Mouse (Mus musculus) adrenal gland, postnatal 10 days (tissue): ENCODE measurements around the gene 4921504E06Rik. TPM values are rescaled to one million over a fixed set of nuclear protein-coding genes. Genes with fewer than 3 reads are reported as not detected.

Experiments used
- DNase-seq: peaks from one replicate; pipeline ENCODE4 v3.0.0; 2021; ENCODE audit warnings: mixed read lengths
- total RNA-seq, 2 experiments: library from RNA; stranded (reverse); gene quantifications; 2 replicates each; pipeline ENCODE4 v1.2.3; 2021

The 4921504E06Rik gene
- total RNA-seq, 2 experiments from 2014 or later: not detected

DNA sequence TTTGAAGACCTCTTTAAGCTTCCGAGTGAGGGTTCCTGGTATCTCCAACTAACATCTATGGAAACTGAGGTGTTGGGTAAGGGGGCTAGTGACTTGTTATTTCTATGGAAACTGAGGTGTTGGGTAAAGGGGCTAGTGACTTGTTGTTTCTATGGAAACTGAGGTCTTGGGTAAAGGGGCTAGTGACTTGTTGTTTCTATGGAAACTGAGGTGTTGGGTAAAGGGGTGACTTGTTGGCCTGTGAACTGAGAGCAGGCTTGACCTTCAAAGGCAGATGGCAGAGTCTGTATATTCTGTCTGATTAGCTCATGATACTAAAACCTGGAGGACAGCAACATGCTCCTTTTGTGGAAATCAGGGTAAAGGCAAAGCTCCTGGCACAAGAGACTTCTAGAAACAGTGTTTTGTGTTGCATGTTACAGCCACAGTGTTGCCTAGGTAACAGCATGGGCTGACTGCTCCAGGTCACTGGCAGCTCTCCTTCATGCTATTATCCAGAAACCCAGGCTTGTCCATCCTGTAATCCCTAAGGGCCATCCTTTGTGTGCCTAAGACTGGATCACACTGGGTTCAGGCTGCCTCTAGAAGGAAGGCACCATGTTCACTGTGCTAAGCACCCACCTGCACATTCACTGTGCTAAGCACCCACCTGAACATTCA lies 133.9 kb downstream of the 4921504E06Rik start:
- DNase-seq: no peak

DNA sequence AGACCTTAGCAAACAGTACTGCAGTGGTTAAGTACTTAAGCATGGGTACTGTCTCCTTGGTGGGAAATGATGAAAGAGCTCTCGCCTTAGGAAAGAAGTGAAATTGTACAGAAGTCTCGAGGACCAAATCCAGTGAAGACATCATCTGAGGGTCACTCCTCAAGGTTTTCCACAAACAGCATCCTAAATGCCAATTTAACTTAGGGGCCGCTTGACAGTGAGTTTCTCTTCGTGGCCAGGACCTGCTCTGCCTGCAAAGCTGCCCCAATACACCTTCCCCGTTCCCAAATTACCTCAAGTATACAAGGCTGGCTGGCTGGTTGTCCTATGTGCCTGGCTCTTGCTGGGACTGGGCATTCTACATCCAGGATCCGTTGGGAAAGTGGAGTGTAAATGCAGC lies 137.6 kb downstream of the 4921504E06Rik start:
- DNase-seq: no peak

GRCm38 (mm10) chr2:19415063-19415521 lies 138.6 kb downstream of the 4921504E06Rik start:
- peak; percentile 38 for DNase-seq

DNA sequence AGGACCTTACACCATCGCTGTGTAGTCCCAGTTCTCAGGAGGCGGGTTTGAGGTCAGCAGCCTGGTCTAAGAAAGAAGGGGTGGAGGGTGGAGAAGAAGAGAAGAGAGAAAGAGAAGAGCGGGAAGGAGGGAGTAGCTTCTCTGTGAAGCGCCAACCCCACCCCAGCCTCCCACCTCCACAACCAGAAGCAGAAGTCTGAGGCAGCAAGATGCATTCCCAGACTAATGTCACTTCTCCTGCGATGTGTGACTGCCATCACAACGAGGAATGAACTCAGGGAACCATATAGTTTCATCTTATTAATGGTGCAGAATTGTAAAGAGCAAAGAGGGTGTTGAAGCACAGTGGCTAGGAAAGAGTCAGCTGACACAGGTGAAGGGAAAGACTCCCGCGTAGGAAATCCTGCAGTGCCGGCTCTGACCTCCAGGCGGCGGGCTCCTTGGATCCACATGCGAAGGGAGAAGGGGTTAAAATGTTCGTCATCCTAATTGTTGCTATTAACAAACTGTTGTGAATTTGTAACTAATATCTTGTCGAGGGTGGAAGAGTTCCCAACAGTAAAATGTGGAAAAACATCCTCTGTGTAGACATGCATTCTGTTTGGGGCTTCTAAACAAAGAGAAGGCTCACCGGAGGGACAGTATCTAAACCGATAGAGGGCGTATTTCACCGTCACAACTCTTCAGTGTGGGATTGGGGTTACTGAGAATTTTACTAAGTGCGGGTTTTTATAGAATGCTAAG lies 139.3 kb downstream of the 4921504E06Rik start:
- peak; percentile 75 for DNase-seq

Other genes starting within 250 kb of the 4921504E06Rik start
- gene Msrb2, start 182.5 kb downstream of the 4921504E06Rik start, total RNA-seq: 10 to 100 TPM; 25.2 to 27.6 TPM
- gene Ptf1a, start 108.3 kb downstream of the 4921504E06Rik start, total RNA-seq: not detected
- gene Otud1, start 103.8 kb upstream of the 4921504E06Rik start, total RNA-seq: 10 to 100 TPM in 1 of 2 experiments, 1 to 10 TPM in 1; 9.4 to 10.6 TPM